Mouse (Mus musculus): ENCODE measurements around the gene Spg11. TPM values are rescaled to one million over a fixed set of nuclear protein-coding genes. Genes with fewer than 3 reads are reported as not detected.

The Spg11 gene
- polyA plus RNA-seq, 1 experiment = 9.8 TPM

GRCm38 (mm10) chr2:122081728-122082456 is 36.3 kb downstream of the Spg11 start:
- WGBS = 22% methylated on average over 7 of the region's 7 CpGs
- Histone ChIP-seq H3K4me3 (replicated peaks; ENCODE audit: insufficient read depth, low read depth, low read length) (no peak overlapping the region), H3K27ac (ENCODE audit: insufficient read depth, low read length) (no peak overlapping the region), H3K4me1 (ENCODE audit: control insufficient read depth, insufficient read depth, low read length) (peaks cover 3% of the 10 kb centered on the region), H3K27me3 (ENCODE audit: control insufficient read depth, insufficient read depth, low read length) (no peaks in the 10 kb centered on the region)
- DNase-seq = peak in 1 of 2 experiments; percentile 36
- TF ChIP-seq POLR2A (IDR thresholded peaks at IDR 0.05; ENCODE audit: borderline replicate concordance, insufficient read depth, low read length) (no peak), CTCF (IDR thresholded peaks at IDR 0.05; ENCODE audit: borderline replicate concordance, insufficient read depth, low read depth, low read length) (no peak)

GRCm38 (mm10) chr2:122069922-122070321 is 48.3 kb downstream of the Spg11 start:
- TF ChIP-seq POLR2A (IDR thresholded peaks at IDR 0.05; ENCODE audit: borderline replicate concordance, insufficient read depth, low read length) = no peak
- TF ChIP-seq CTCF (IDR thresholded peaks at IDR 0.05; ENCODE audit: borderline replicate concordance, insufficient read depth, low read depth, low read length) = peak; percentile 64; the same call in 1 of the 2 replicates
- 38% methylated on average over 5 of the region's 5 CpGs for WGBS
- H3K27ac ChIP-seq (ENCODE audit: insufficient read depth, low read length) = no peak overlapping the region
- H3K4me3 ChIP-seq (replicated peaks; ENCODE audit: insufficient read depth, low read depth, low read length) = no peak overlapping the region
- no peaks in the 10 kb centered on the region for H3K4me1 ChIP-seq (ENCODE audit: control insufficient read depth, insufficient read depth, low read length)
- no peaks in the 10 kb centered on the region for H3K27me3 ChIP-seq (ENCODE audit: control insufficient read depth, insufficient read depth, low read length)
- peak; percentile 15 to 30 for DNase-seq

GRCm38 (mm10) chr2:122069144-122069912 is 48.9 kb downstream of the Spg11 start:
- H3K27ac ChIP-seq (ENCODE audit: insufficient read depth, low read length) = no peak overlapping the region
- 74% methylated on average over 6 of the region's 6 CpGs for WGBS
- TF ChIP-seq CTCF (IDR thresholded peaks at IDR 0.05; ENCODE audit: borderline replicate concordance, insufficient read depth, low read depth, low read length) (no peak), POLR2A (IDR thresholded peaks at IDR 0.05; ENCODE audit: borderline replicate concordance, insufficient read depth, low read length) (no peak)
- H3K4me3 ChIP-seq (replicated peaks; ENCODE audit: insufficient read depth, low read depth, low read length) = no peak overlapping the region
- H3K27me3 ChIP-seq (ENCODE audit: control insufficient read depth, insufficient read depth, low read length) = no peaks in the 10 kb centered on the region
- H3K4me1 ChIP-seq (ENCODE audit: control insufficient read depth, insufficient read depth, low read length) = no peaks in the 10 kb centered on the region
- no peak for DNase-seq

- 84% methylated on average over 8 of the region's 8 CpGs for WGBS
- no peak for TF ChIP-seq CTCF (IDR thresholded peaks at IDR 0.05; ENCODE audit: borderline replicate concordance, insufficient read depth, low read depth, low read length)
- TF ChIP-seq POLR2A (IDR thresholded peaks at IDR 0.05; ENCODE audit: borderline replicate concordance, insufficient read depth, low read length) = no peak
- Histone ChIP-seq H3K27me3 (ENCODE audit: control insufficient read depth, insufficient read depth, low read length) (no peaks in the 10 kb centered on the region), H3K27ac (ENCODE audit: insufficient read depth, low read length) (no peak overlapping the region), H3K4me3 (replicated peaks; ENCODE audit: insufficient read depth, low read depth, low read length) (no peak overlapping the region), H3K4me1 (ENCODE audit: control insufficient read depth, insufficient read depth, low read length) (no peaks in the 10 kb centered on the region)
- DNase-seq = no peak
Observed at GRCm38 (mm10) chr2:122066241-122066640, 51.9 kb downstream of the Spg11 start.

GRCm38 (mm10) chr2:122065200-122065969 is 52.8 kb downstream of the Spg11 start:
- Histone ChIP-seq H3K4me1 (ENCODE audit: control insufficient read depth, insufficient read depth, low read length) (peaks cover under 1% of the 10 kb centered on the region; the same call in 1 of the 2 replicates), H3K27me3 (ENCODE audit: control insufficient read depth, insufficient read depth, low read length) (no peaks in the 10 kb centered on the region), H3K27ac (ENCODE audit: insufficient read depth, low read length) (no peak overlapping the region), H3K4me3 (replicated peaks; ENCODE audit: insufficient read depth, low read depth, low read length) (no peak overlapping the region)
- WGBS = 28% methylated on average over 14 of the region's 14 CpGs
- no peak for DNase-seq
- TF ChIP-seq CTCF (IDR thresholded peaks at IDR 0.05; ENCODE audit: borderline replicate concordance, insufficient read depth, low read depth, low read length) = peak; percentile 16; the same call in 1 of the 2 replicates
- no peak for TF ChIP-seq POLR2A (IDR thresholded peaks at IDR 0.05; ENCODE audit: borderline replicate concordance, insufficient read depth, low read length)

GRCm38 (mm10) chr2:122059365-122060115 is 58.6 kb downstream of the Spg11 start:
- H3K4me1 ChIP-seq (ENCODE audit: control insufficient read depth, insufficient read depth, low read length) = peaks cover 13% of the 10 kb centered on the region; the same call in 1 of the 2 replicates
- no peak overlapping the region for H3K27ac ChIP-seq (ENCODE audit: insufficient read depth, low read length)
- no peak for TF ChIP-seq CTCF (IDR thresholded peaks at IDR 0.05; ENCODE audit: borderline replicate concordance, insufficient read depth, low read depth, low read length)
- TF ChIP-seq POLR2A (IDR thresholded peaks at IDR 0.05; ENCODE audit: borderline replicate concordance, insufficient read depth, low read length) = no peak
- DNase-seq = peak; percentile 67 to 74
- H3K4me3 ChIP-seq (replicated peaks; ENCODE audit: insufficient read depth, low read depth, low read length) = no peak overlapping the region
- no peaks in the 10 kb centered on the region for H3K27me3 ChIP-seq (ENCODE audit: control insufficient read depth, insufficient read depth, low read length)
- WGBS = 25% methylated on average over 11 of the region's 11 CpGs

- Histone ChIP-seq H3K27ac (ENCODE audit: insufficient read depth, low read length) (no peak overlapping the region), H3K4me3 (replicated peaks; ENCODE audit: insufficient read depth, low read depth, low read length) (no peak overlapping the region), H3K27me3 (ENCODE audit: control insufficient read depth, insufficient read depth, low read length) (no peaks in the 10 kb centered on the region), H3K4me1 (ENCODE audit: control insufficient read depth, insufficient read depth, low read length) (no peaks in the 10 kb centered on the region)
- TF ChIP-seq POLR2A (IDR thresholded peaks at IDR 0.05; ENCODE audit: borderline replicate concordance, insufficient read depth, low read length) (no peak), CTCF (IDR thresholded peaks at IDR 0.05; ENCODE audit: borderline replicate concordance, insufficient read depth, low read depth, low read length) (no peak)
- DNase-seq = no peak
Observed at GRCm38 (mm10) chr2:122043926-122044325, 74.3 kb downstream of the Spg11 start.
